Mouse (Mus musculus) C2C12 (cell line): ENCODE data around the gene Mcu. TPM values are rescaled to one million over a fixed set of nuclear protein-coding genes. Genes with fewer than 3 reads are reported as not detected.

ENCODE experiments used
- H3K27me3 ChIP-seq: one replicate; pipeline ENCODE4 v1.6.1; 2011; ENCODE audit not compliant: control insufficient read depth, insufficient read depth, insufficient read length
- H3K36me3 ChIP-seq: one replicate; pipeline ENCODE4 v1.6.1; 2011; ENCODE audit not compliant: control insufficient read depth, insufficient read depth
- H3K4me3 ChIP-seq: one replicate; pipeline ENCODE4 v1.5.1; 2011; ENCODE audit warnings: mild to moderate bottlenecking, control low read depth; ENCODE audit not compliant: poor library complexity, insufficient read depth, severe bottlenecking
- H3K79me2 ChIP-seq: one replicate; pipeline ENCODE4 v1.6.1; 2011; ENCODE audit not compliant: control insufficient read depth, insufficient read depth
- H3K79me3 ChIP-seq: one replicate; pipeline ENCODE4 v1.6.1; 2011; ENCODE audit warnings: low read depth, control low read depth
- H3ac ChIP-seq: one replicate; pipeline ENCODE3; 2011; ENCODE audit warnings: low read depth; ENCODE audit not compliant: control insufficient read depth, insufficient read length
- CEBPB ChIP-seq: IDR thresholded peaks from one replicate; pipeline ENCODE4 v1.6.1; 2011; ENCODE audit warnings: low read depth, mild to moderate bottlenecking, control low read depth, moderate library complexity
- CTCF ChIP-seq: IDR thresholded peaks from one replicate; pipeline ENCODE4 v1.5.1; 2011; ENCODE audit not compliant: control insufficient read depth, insufficient read depth, insufficient read length
- FOSL1 ChIP-seq: IDR thresholded peaks from one replicate; pipeline ENCODE4 v1.8.0; 2011; ENCODE audit warnings: mild to moderate bottlenecking, low read length; ENCODE audit not compliant: poor library complexity, insufficient read depth, severe bottlenecking
- MAX ChIP-seq: IDR thresholded peaks from one replicate; pipeline ENCODE4 v1.6.1; 2011; ENCODE audit warnings: mild to moderate bottlenecking, control low read depth
- MYOD1 ChIP-seq: IDR thresholded peaks from one replicate; pipeline ENCODE4 v1.6.1; 2011; ENCODE audit warnings: low read depth; ENCODE audit not compliant: control insufficient read depth, insufficient read length
- MYOG ChIP-seq: IDR thresholded peaks from one replicate; pipeline ENCODE4 v1.6.1; 2011; ENCODE audit not compliant: control insufficient read depth, insufficient read length; ENCODE audit errors: extremely low read depth
- USF1 ChIP-seq: IDR thresholded peaks from one replicate; pipeline ENCODE4 v1.6.1; 2011; ENCODE audit warnings: low read depth, mild to moderate bottlenecking, control low read depth, moderate library complexity
- polyA plus RNA-seq: library from polyadenylated mRNA; unstranded; fragments of >200 nt; fragmentation: generic; extraction: Trizol; gene quantifications from one replicate; pipeline ENCODE4 v1.2.1, GENCODE M21; 2012; ENCODE audit warnings: missing spikeins

Gene Mcu
- polyA plus RNA-seq, 1 experiment, result 23.3 TPM

DNA sequence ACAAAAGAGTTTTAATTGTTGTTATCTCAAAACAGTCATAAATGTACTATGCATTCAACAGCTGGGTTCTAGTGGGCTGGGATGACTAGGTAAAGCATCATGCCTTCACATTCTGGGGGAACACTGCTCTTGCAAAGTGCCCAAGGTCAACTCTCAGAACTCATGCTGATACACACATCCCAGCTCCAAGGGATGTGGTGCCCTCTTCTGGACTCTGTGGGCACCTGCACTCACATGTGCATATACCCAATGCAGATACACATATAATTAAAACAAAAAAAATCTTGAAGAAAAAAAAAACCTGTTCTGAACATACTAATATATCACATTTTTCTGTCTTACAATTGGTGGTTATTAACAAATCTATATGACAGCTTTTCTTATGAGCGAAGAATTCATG lies 62.2 kb downstream of the Mcu start:
- Histone ChIP-seq H3K36me3 (no peaks in the 10 kb centered on the region), H3K79me2 (peaks cover 96% of the 10 kb centered on the region)
- TF ChIP-seq MYOD1 (no peak), USF1 (no peak), CTCF (no peak), CEBPB (no peak), FOSL1 (no peak), MAX (no peak), MYOG (no peak)

DNA sequence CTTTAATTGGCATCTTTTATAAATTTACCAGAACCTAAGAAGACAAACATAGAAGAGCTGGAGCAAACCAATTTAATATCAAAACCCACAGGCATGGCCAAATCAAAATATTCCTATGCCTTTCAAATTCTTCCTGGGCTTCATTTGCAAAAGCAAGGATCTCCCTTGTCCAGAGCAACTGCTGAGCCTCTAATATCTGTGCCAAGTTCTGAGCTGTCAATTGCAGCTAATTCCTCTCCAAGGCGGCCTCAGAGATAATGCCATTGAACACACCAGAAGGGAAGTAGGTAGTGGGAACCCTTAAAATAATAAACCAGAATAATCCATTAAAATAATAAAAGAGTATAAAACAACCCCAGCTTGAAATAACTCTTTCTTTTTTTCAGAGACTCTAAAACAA lies 64.0 kb downstream of the Mcu start:
- TF ChIP-seq FOSL1 (no peak), MAX (no peak), CTCF (no peak), MYOD1 (no peak), CEBPB (no peak), MYOG (no peak), USF1 (no peak)
- Histone ChIP-seq H3ac (no peak overlapping the region), H3K36me3 (no peaks in the 10 kb centered on the region), H3K4me3 (no peak overlapping the region), H3K79me2 (peaks cover 95% of the 10 kb centered on the region), H3K79me3 (peaks cover 55% of the 10 kb centered on the region), H3K27me3 (no peaks in the 10 kb centered on the region)

More for the DNA sequence above, 62.2 kb downstream of the Mcu start:
- Histone ChIP-seq H3K79me3 (peaks cover 58% of the 10 kb centered on the region), H3K4me3 (no peak overlapping the region), H3K27me3 (no peaks in the 10 kb centered on the region), H3ac (no peak overlapping the region)

- Histone ChIP-seq H3K4me3 (no peak overlapping the region), H3ac (no peak overlapping the region), H3K36me3 (peaks cover 8% of the 10 kb centered on the region), H3K79me2 (peaks cover 92% of the 10 kb centered on the region), H3K27me3 (no peaks in the 10 kb centered on the region), H3K79me3 (peaks cover 44% of the 10 kb centered on the region)
- no peak for TF ChIP-seq MYOG
- no peak for TF ChIP-seq USF1
- TF ChIP-seq CTCF, result no peak
- TF ChIP-seq FOSL1, result no peak
- no peak for TF ChIP-seq MYOD1
- no peak for TF ChIP-seq CEBPB
- no peak for TF ChIP-seq MAX
These were observed 67.6 kb downstream of the Mcu start for GRCm38 (mm10) chr10:59548768-59549333.

DNA sequence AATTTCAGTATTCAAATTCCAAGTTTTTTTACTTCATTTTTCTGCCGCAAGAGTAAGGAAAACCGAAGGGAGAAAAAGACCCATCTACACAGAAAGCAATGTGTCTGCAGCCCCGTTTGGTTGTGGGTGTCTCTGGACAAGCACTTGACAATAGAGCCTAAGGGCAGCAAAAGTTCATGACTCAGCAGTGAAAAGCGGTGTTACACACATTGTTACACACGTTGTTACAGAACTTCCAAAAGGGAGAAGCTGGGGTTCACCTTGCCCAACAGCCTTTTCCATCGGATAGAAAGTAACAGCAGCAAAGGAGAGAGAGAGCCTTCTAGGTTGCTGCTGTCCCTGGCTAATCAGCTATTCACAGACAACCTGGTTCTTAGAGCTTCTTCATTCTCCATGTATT lies 68.3 kb downstream of the Mcu start:
- no peaks in the 10 kb centered on the region for H3K27me3 ChIP-seq
- TF ChIP-seq FOSL1, result no peak
- TF ChIP-seq MAX, result no peak
- no peak for TF ChIP-seq MYOG
- TF ChIP-seq MYOD1, result no peak
- TF ChIP-seq CTCF, result no peak
- no peak for TF ChIP-seq USF1
- TF ChIP-seq CEBPB, result no peak
- H3K79me2 ChIP-seq, result peaks cover 86% of the 10 kb centered on the region
- no peak overlapping the region for H3ac ChIP-seq
- peaks cover 43% of the 10 kb centered on the region for H3K79me3 ChIP-seq
- H3K36me3 ChIP-seq, result peaks cover 8% of the 10 kb centered on the region
- H3K4me3 ChIP-seq, result no peak overlapping the region

DNA sequence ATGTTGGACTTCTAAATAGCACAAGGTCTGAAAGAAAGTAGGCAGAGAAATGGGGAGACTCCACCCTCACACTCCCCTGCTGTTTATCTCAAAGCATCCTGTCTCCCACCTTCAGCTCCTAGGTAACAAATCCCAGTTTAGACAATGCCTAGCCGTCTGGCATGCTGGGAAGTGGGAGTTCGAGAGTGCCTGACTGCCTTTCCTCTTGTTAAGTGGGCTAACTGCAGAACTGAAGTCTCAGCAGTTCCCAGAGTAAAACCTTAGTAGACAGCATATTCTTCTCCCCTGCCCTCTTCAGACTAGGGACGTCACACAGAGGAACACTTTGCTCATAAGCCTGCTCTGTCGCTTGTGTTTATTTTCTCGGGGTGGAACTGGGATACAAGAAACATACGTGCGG lies 69.1 kb downstream of the Mcu start:
- Histone ChIP-seq H3K4me3 (no peak overlapping the region), H3K27me3 (no peaks in the 10 kb centered on the region), H3K36me3 (peaks cover 8% of the 10 kb centered on the region), H3ac (no peak overlapping the region), H3K79me2 (peaks cover 78% of the 10 kb centered on the region), H3K79me3 (peaks cover 37% of the 10 kb centered on the region)
- TF ChIP-seq MAX, result no peak
- TF ChIP-seq CTCF, result no peak
- TF ChIP-seq USF1, result no peak
- no peak for TF ChIP-seq FOSL1
- TF ChIP-seq CEBPB, result no peak
- no peak for TF ChIP-seq MYOD1
- no peak for TF ChIP-seq MYOG

DNA sequence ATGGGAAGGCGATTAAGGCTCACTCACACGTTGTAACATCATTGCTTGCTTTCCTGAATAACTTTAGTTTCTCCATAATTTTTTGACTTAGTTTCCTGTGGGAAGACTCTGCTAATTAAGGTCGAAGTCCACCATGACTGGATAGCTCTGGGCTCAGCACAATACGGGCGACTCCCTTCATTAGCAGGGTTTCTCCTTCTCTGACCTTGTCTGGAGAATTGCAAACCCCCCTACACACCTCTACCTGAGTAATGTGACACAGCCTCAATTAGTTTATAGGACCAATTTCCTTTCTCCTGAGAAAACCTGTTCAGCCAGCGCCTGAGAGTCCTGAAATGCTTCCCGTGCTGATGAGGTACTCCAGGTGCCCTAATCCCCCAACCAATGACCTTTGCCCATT lies 71.3 kb downstream of the Mcu start:
- Histone ChIP-seq H3K79me2 (peaks cover 59% of the 10 kb centered on the region), H3K4me3 (no peak overlapping the region), H3ac (no peak overlapping the region), H3K79me3 (peaks cover 28% of the 10 kb centered on the region), H3K36me3 (peaks cover 8% of the 10 kb centered on the region), H3K27me3 (no peaks in the 10 kb centered on the region)
- no peak for TF ChIP-seq CEBPB
- no peak for TF ChIP-seq CTCF
- no peak for TF ChIP-seq MYOG
- no peak for TF ChIP-seq FOSL1
- TF ChIP-seq MAX, result no peak
- no peak for TF ChIP-seq USF1
- TF ChIP-seq MYOD1, result no peak
